Mouse (Mus musculus): ENCODE results near the gene Lrba. TPM values are rescaled to one million over a fixed set of nuclear protein-coding genes. Genes with fewer than 3 reads are reported as not detected.

The Lrba gene
- polyA plus RNA-seq, 1 experiment from 2014 or later, result 4.2 TPM

- no peaks in the 10 kb centered on the region for H3K27me3 ChIP-seq (ENCODE audit: control insufficient read depth, insufficient read depth, low read length)
- no peaks in the 10 kb centered on the region for H3K9me3 ChIP-seq (ENCODE audit: control insufficient read depth, low read length)
- no peak for ATAC-seq (ENCODE audit: insufficient number of reproducible peaks, insufficient read depth, low FRiP score, low read depth)
- H3K4me1 ChIP-seq (ENCODE audit: control insufficient read depth in 2 of 2, insufficient read depth in 2 of 2, low read length in 2 of 2), result no peaks in the 10 kb centered on the region
- H3K4me3 ChIP-seq (ENCODE audit: control insufficient read depth in 1 of 2, insufficient read depth in 1 of 2, low read depth in 1 of 2, low read length in 2 of 2), result no peak overlapping the region
- H3K36me3 ChIP-seq (ENCODE audit: control insufficient read depth, insufficient read depth, low read length), result no peaks in the 10 kb centered on the region
- 68% methylated on average over 2 of the region's 2 CpGs for WGBS
- no peak overlapping the region for H3K9ac ChIP-seq (ENCODE audit: low read length)
- H3K27ac ChIP-seq (replicated peaks in 1 of 2; ENCODE audit: control insufficient read depth in 1 of 2, insufficient read depth in 1 of 2, low read depth in 2 of 2, low read length in 2 of 2), result no peak overlapping the region
- H3K4me2 ChIP-seq (ENCODE audit: low read length), result no peak overlapping the region
Observed at GRCm38 (mm10) chr3:86518506-86519109, 294.1 kb downstream of the Lrba start.

GRCm38 (mm10) chr3:86522880-86523505 is 298.5 kb downstream of the Lrba start:
- no peaks in the 10 kb centered on the region for H3K27me3 ChIP-seq (ENCODE audit: control insufficient read depth, insufficient read depth, low read length)
- H3K36me3 ChIP-seq (ENCODE audit: control insufficient read depth, insufficient read depth, low read length), result no peaks in the 10 kb centered on the region
- WGBS, result 73% methylated on average over 3 of the region's 3 CpGs
- no peak for ATAC-seq (ENCODE audit: insufficient number of reproducible peaks, insufficient read depth, low FRiP score, low read depth)
- H3K4me1 ChIP-seq (ENCODE audit: control insufficient read depth in 2 of 2, insufficient read depth in 2 of 2, low read length in 2 of 2), result no peaks in the 10 kb centered on the region
- H3K9me3 ChIP-seq (ENCODE audit: control insufficient read depth, low read length), result no peaks in the 10 kb centered on the region
- H3K4me3 ChIP-seq (ENCODE audit: control insufficient read depth in 1 of 2, insufficient read depth in 1 of 2, low read depth in 1 of 2, low read length in 2 of 2), result no peak overlapping the region
- no peak overlapping the region for H3K4me2 ChIP-seq (ENCODE audit: low read length)
- no peak overlapping the region for H3K9ac ChIP-seq (ENCODE audit: low read length)
- H3K27ac ChIP-seq (replicated peaks in 1 of 2; ENCODE audit: control insufficient read depth in 1 of 2, insufficient read depth in 1 of 2, low read depth in 2 of 2, low read length in 2 of 2), result no peak overlapping the region

GRCm38 (mm10) chr3:86531531-86532269 is 307.2 kb downstream of the Lrba start:
- H3K36me3 ChIP-seq (ENCODE audit: control insufficient read depth, insufficient read depth, low read length), result no peaks in the 10 kb centered on the region
- no peaks in the 10 kb centered on the region for H3K27me3 ChIP-seq (ENCODE audit: control insufficient read depth, insufficient read depth, low read length)
- no peak overlapping the region for H3K9ac ChIP-seq (ENCODE audit: low read length)
- no peak for ATAC-seq (ENCODE audit: insufficient number of reproducible peaks, insufficient read depth, low FRiP score, low read depth)
- H3K27ac ChIP-seq (replicated peaks in 1 of 2; ENCODE audit: control insufficient read depth in 1 of 2, insufficient read depth in 1 of 2, low read depth in 2 of 2, low read length in 2 of 2), result no peak overlapping the region
- H3K9me3 ChIP-seq (ENCODE audit: control insufficient read depth, low read length), result no peaks in the 10 kb centered on the region
- WGBS, result 63% methylated on average over 16 of the region's 16 CpGs
- no peak overlapping the region for H3K4me2 ChIP-seq (ENCODE audit: low read length)
- H3K4me3 ChIP-seq (ENCODE audit: control insufficient read depth in 1 of 2, insufficient read depth in 1 of 2, low read depth in 1 of 2, low read length in 2 of 2), result no peak overlapping the region
- H3K4me1 ChIP-seq (ENCODE audit: control insufficient read depth in 2 of 2, insufficient read depth in 2 of 2, low read length in 2 of 2), result no peaks in the 10 kb centered on the region

- Histone ChIP-seq H3K27ac (replicated peaks in 1 of 2; ENCODE audit: control insufficient read depth in 1 of 2, insufficient read depth in 1 of 2, low read depth in 2 of 2, low read length in 2 of 2) (no peak overlapping the region), H3K27me3 (ENCODE audit: control insufficient read depth, insufficient read depth, low read length) (no peaks in the 10 kb centered on the region), H3K4me2 (ENCODE audit: low read length) (no peak overlapping the region), H3K36me3 (ENCODE audit: control insufficient read depth, insufficient read depth, low read length) (no peaks in the 10 kb centered on the region), H3K4me3 (ENCODE audit: control insufficient read depth in 1 of 2, insufficient read depth in 1 of 2, low read depth in 1 of 2, low read length in 2 of 2) (no peak overlapping the region), H3K4me1 (ENCODE audit: control insufficient read depth in 2 of 2, insufficient read depth in 2 of 2, low read length in 2 of 2) (peaks cover 0 to 6% of the 10 kb centered on the region in 2 experiments; a peak in 1 of 4 replicates), H3K9me3 (ENCODE audit: control insufficient read depth, low read length) (no peaks in the 10 kb centered on the region), H3K9ac (ENCODE audit: low read length) (no peak overlapping the region)
- no peak for ATAC-seq (ENCODE audit: insufficient number of reproducible peaks, insufficient read depth, low FRiP score, low read depth)
- WGBS, result 89% methylated on average over 1 of the region's 1 CpGs
Observed at GRCm38 (mm10) chr3:86536751-86537150, 312.3 kb downstream of the Lrba start.

- WGBS, result 34% methylated on average over 13 of the region's 13 CpGs
- Histone ChIP-seq H3K27me3 (ENCODE audit: control insufficient read depth, insufficient read depth, low read length) (no peaks in the 10 kb centered on the region), H3K4me1 (ENCODE audit: control insufficient read depth in 2 of 2, insufficient read depth in 2 of 2, low read length in 2 of 2) (peaks cover 0 to 6% of the 10 kb centered on the region in 2 experiments; a peak in 1 of 4 replicates), H3K36me3 (ENCODE audit: control insufficient read depth, insufficient read depth, low read length) (no peaks in the 10 kb centered on the region), H3K4me2 (ENCODE audit: low read length) (0 out of 2 replicates have a peak overlapping the region, but pooled peaks have one; percentile 21), H3K27ac (replicated peaks in 1 of 2; ENCODE audit: control insufficient read depth in 1 of 2, insufficient read depth in 1 of 2, low read depth in 2 of 2, low read length in 2 of 2) (no peak overlapping the region), H3K9ac (ENCODE audit: low read length) (no peak overlapping the region), H3K4me3 (ENCODE audit: control insufficient read depth in 1 of 2, insufficient read depth in 1 of 2, low read depth in 1 of 2, low read length in 2 of 2) (no peak overlapping the region), H3K9me3 (ENCODE audit: control insufficient read depth, low read length) (no peaks in the 10 kb centered on the region)
- no peak for ATAC-seq (ENCODE audit: insufficient number of reproducible peaks, insufficient read depth, low FRiP score, low read depth)
Observed at GRCm38 (mm10) chr3:86538645-86539554, 314.4 kb downstream of the Lrba start.

GRCm38 (mm10) chr3:86539555-86540168 is 315.2 kb downstream of the Lrba start:
- WGBS, result 57% methylated on average over 11 of the region's 11 CpGs
- no peak overlapping the region for H3K9ac ChIP-seq (ENCODE audit: low read length)
- no peak overlapping the region for H3K4me2 ChIP-seq (ENCODE audit: low read length)
- H3K9me3 ChIP-seq (ENCODE audit: control insufficient read depth, low read length), result no peaks in the 10 kb centered on the region
- H3K4me3 ChIP-seq (ENCODE audit: control insufficient read depth in 1 of 2, insufficient read depth in 1 of 2, low read depth in 1 of 2, low read length in 2 of 2), result no peak overlapping the region
- H3K27me3 ChIP-seq (ENCODE audit: control insufficient read depth, insufficient read depth, low read length), result 0 out of 2 replicates have a peak, but pooled peaks cover 1% of the 10 kb centered on the region
- peaks cover 0 to 6% of the 10 kb centered on the region in 2 experiments; a peak in 1 of 4 replicates for H3K4me1 ChIP-seq (ENCODE audit: control insufficient read depth in 2 of 2, insufficient read depth in 2 of 2, low read length in 2 of 2)
- no peak overlapping the region for H3K27ac ChIP-seq (replicated peaks in 1 of 2; ENCODE audit: control insufficient read depth in 1 of 2, insufficient read depth in 1 of 2, low read depth in 2 of 2, low read length in 2 of 2)
- no peaks in the 10 kb centered on the region for H3K36me3 ChIP-seq (ENCODE audit: control insufficient read depth, insufficient read depth, low read length)
- no peak for ATAC-seq (ENCODE audit: insufficient number of reproducible peaks, insufficient read depth, low FRiP score, low read depth)
